Mouse (Mus musculus) layer of hippocampus, adult 18-20 months (tissue): ENCODE data around the gene Lpcat4. TPM values are rescaled to one million over a fixed set of nuclear protein-coding genes. Genes with fewer than 3 reads are reported as not detected.

Source experiments
- DNase-seq, 2 experiments: peaks; one replicate each; pipeline ENCODE4 v3.0.0; 2022; ENCODE audit warnings: low spot score in 2 of 2
- total RNA-seq, 2 experiments: library from RNA; stranded (reverse); gene quantifications; 2 replicates each; pipeline ENCODE4 v1.2.3; 2021

The Lpcat4 gene
- total RNA-seq, 2 experiments from 2014 or later: 75.4 to 81.1 TPM

- peak in 1 of 2 experiments; percentile 54 for DNase-seq
These were observed 56.9 kb downstream of the Lpcat4 start for GRCm38 (mm10) chr2:112296211-112296610.

Other genes with a start within 250 kb of the Lpcat4 start
- not detected for gene Olfr1309, start 249.2 kb upstream of the Lpcat4 start, total RNA-seq
- not detected for gene Olfr1310, start 226.8 kb upstream of the Lpcat4 start, total RNA-seq
- not detected for gene Olfr1311, start 215.1 kb upstream of the Lpcat4 start, total RNA-seq
- not detected for gene Olfr1312, start 189.2 kb upstream of the Lpcat4 start, total RNA-seq
- not detected for gene Olfr1313, start 161.6 kb upstream of the Lpcat4 start, total RNA-seq
- not detected for gene Olfr1314, start 142.7 kb upstream of the Lpcat4 start, total RNA-seq
- gene Olfr1315-ps1, start 124.0 kb upstream of the Lpcat4 start, total RNA-seq: not detected
- not detected for gene Olfr1316, start 104.5 kb upstream of the Lpcat4 start, total RNA-seq
- gene Olfr1317, start 99.1 kb upstream of the Lpcat4 start, total RNA-seq: not detected
- not detected for gene Olfr1318, start 85.3 kb upstream of the Lpcat4 start, total RNA-seq
- not detected for gene Nutm1, start 19.8 kb downstream of the Lpcat4 start, total RNA-seq
- 10 to 100 TPM; 52.4 TPM for gene Nop10, start 22.5 kb downstream of the Lpcat4 start, total RNA-seq
- gene Slc12a6, start 26.4 kb downstream of the Lpcat4 start, total RNA-seq: 100 to 1,000 TPM; 102 to 105 TPM
- gene Gm21985, start 26.8 kb downstream of the Lpcat4 start, total RNA-seq: 1 to 10 TPM; 2.0 to 3.8 TPM
- gene Emc4, start 128.6 kb downstream of the Lpcat4 start, total RNA-seq: 100 to 1,000 TPM; 125 to 126 TPM
- gene Katnbl1, start 139.7 kb downstream of the Lpcat4 start, total RNA-seq: 10 to 100 TPM; 10.1 to 10.4 TPM
- gene Emc7, start 215.5 kb downstream of the Lpcat4 start, total RNA-seq: 10 to 100 TPM; 44.6 to 45.9 TPM
- 1 to 10 TPM; 6.8 to 7.5 TPM for gene Chrm5, start 241.3 kb downstream of the Lpcat4 start, total RNA-seq